Mouse (Mus musculus): ENCODE measurements around the gene Zfp385a. TPM values are rescaled to one million over a fixed set of nuclear protein-coding genes. Genes with fewer than 3 reads are reported as not detected.

Gene Zfp385a
- polyA plus RNA-seq, 1 experiment from 2014 or later: 27.4 TPM

- H3K4me1 ChIP-seq (replicated peaks; ENCODE audit: control insufficient read depth, insufficient read depth, low read length): peaks cover 9% of the 10 kb centered on the region; the same call in 1 of the 2 replicates
- peak overlapping the region; percentile 72 for H3K9ac ChIP-seq (ENCODE audit: low read length)
- H3K4me3 ChIP-seq (ENCODE audit: low read depth, low read length): peak overlapping the region; percentile 71
- no peaks in the 10 kb centered on the region for H3K9me3 ChIP-seq (ENCODE audit: control insufficient read depth, low read length)
- peak overlapping the region; percentile 89 for H3K4me2 ChIP-seq (ENCODE audit: low read depth, low read length, severe bottlenecking)
- H3K27me3 ChIP-seq (ENCODE audit: control insufficient read depth, insufficient read depth, low read length): no peaks in the 10 kb centered on the region
- WGBS: 43% methylated on average over 4 of the region's 4 CpGs
- DNase-seq (ENCODE audit: low spot score) (peak; percentile 47), ATAC-seq (replicated peaks; ENCODE audit: low FRiP score) (no peak)
- no peaks in the 10 kb centered on the region for H3K36me3 ChIP-seq (ENCODE audit: control insufficient read depth, insufficient read depth, low read length)
- no peak overlapping the region for H3K27ac ChIP-seq (ENCODE audit: low read depth, low read length)
Measured at GRCm38 (mm10) chr15:103322396-103322795, 17.5 kb downstream of the Zfp385a start.

GRCm38 (mm10) chr15:103321076-103321475 lies 18.8 kb downstream of the Zfp385a start:
- H3K4me1 ChIP-seq (replicated peaks; ENCODE audit: control insufficient read depth, insufficient read depth, low read length): peaks cover 9% of the 10 kb centered on the region; the same call in 1 of the 2 replicates
- DNase-seq (ENCODE audit: low spot score) (no peak), ATAC-seq (replicated peaks; ENCODE audit: low FRiP score) (no peak)
- no peak overlapping the region for H3K9ac ChIP-seq (ENCODE audit: low read length)
- H3K27ac ChIP-seq (ENCODE audit: low read depth, low read length): no peak overlapping the region
- H3K27me3 ChIP-seq (ENCODE audit: control insufficient read depth, insufficient read depth, low read length): no peaks in the 10 kb centered on the region
- H3K36me3 ChIP-seq (ENCODE audit: control insufficient read depth, insufficient read depth, low read length): peaks cover 3% of the 10 kb centered on the region; the same call in 1 of the 2 replicates
- H3K9me3 ChIP-seq (ENCODE audit: control insufficient read depth, low read length): no peaks in the 10 kb centered on the region
- 80% methylated on average over 1 of the region's 1 CpGs for WGBS
- H3K4me3 ChIP-seq (ENCODE audit: low read depth, low read length): no peak overlapping the region
- H3K4me2 ChIP-seq (ENCODE audit: low read depth, low read length, severe bottlenecking): no peak overlapping the region

- no peak for ATAC-seq (replicated peaks; ENCODE audit: low FRiP score)
- DNase-seq (ENCODE audit: low spot score): no peak
- Histone ChIP-seq H3K27me3 (ENCODE audit: control insufficient read depth, insufficient read depth, low read length) (no peaks in the 10 kb centered on the region), H3K9me3 (ENCODE audit: control insufficient read depth, low read length) (no peaks in the 10 kb centered on the region), H3K4me2 (ENCODE audit: low read depth, low read length, severe bottlenecking) (no peak overlapping the region), H3K4me1 (replicated peaks; ENCODE audit: control insufficient read depth, insufficient read depth, low read length) (peaks cover 7% of the 10 kb centered on the region; the same call in 1 of the 2 replicates), H3K27ac (ENCODE audit: low read depth, low read length) (no peak overlapping the region), H3K4me3 (ENCODE audit: low read depth, low read length) (no peak overlapping the region), H3K36me3 (ENCODE audit: control insufficient read depth, insufficient read depth, low read length) (peaks cover 3% of the 10 kb centered on the region; the same call in 1 of the 2 replicates), H3K9ac (ENCODE audit: low read length) (no peak overlapping the region)
- WGBS: 75% methylated on average over 3 of the region's 3 CpGs
Measured at GRCm38 (mm10) chr15:103318201-103318816, 21.6 kb downstream of the Zfp385a start.

- no peak overlapping the region for H3K4me3 ChIP-seq (ENCODE audit: low read depth, low read length)
- no peak overlapping the region for H3K27ac ChIP-seq (ENCODE audit: low read depth, low read length)
- no peaks in the 10 kb centered on the region for H3K9me3 ChIP-seq (ENCODE audit: control insufficient read depth, low read length)
- no peak overlapping the region for H3K9ac ChIP-seq (ENCODE audit: low read length)
- ATAC-seq (replicated peaks; ENCODE audit: low FRiP score) (no peak), DNase-seq (ENCODE audit: low spot score) (no peak)
- H3K4me2 ChIP-seq (ENCODE audit: low read depth, low read length, severe bottlenecking): no peak overlapping the region
- H3K36me3 ChIP-seq (ENCODE audit: control insufficient read depth, insufficient read depth, low read length): peaks cover 3% of the 10 kb centered on the region; the same call in 1 of the 2 replicates
- peaks cover 7% of the 10 kb centered on the region; the same call in 1 of the 2 replicates for H3K4me1 ChIP-seq (replicated peaks; ENCODE audit: control insufficient read depth, insufficient read depth, low read length)
- H3K27me3 ChIP-seq (ENCODE audit: control insufficient read depth, insufficient read depth, low read length): no peaks in the 10 kb centered on the region
- 90% methylated on average over 8 of the region's 8 CpGs for WGBS
Measured at GRCm38 (mm10) chr15:103317731-103318130, 22.2 kb downstream of the Zfp385a start.

- DNase-seq (ENCODE audit: low spot score) (no peak), ATAC-seq (replicated peaks; ENCODE audit: low FRiP score) (no peak)
- H3K27me3 ChIP-seq (ENCODE audit: control insufficient read depth, insufficient read depth, low read length): no peaks in the 10 kb centered on the region
- peaks cover 3% of the 10 kb centered on the region; the same call in 1 of the 2 replicates for H3K4me1 ChIP-seq (replicated peaks; ENCODE audit: control insufficient read depth, insufficient read depth, low read length)
- no peak overlapping the region for H3K27ac ChIP-seq (ENCODE audit: low read depth, low read length)
- no peaks in the 10 kb centered on the region for H3K9me3 ChIP-seq (ENCODE audit: control insufficient read depth, low read length)
- H3K36me3 ChIP-seq (ENCODE audit: control insufficient read depth, insufficient read depth, low read length): peaks cover 3% of the 10 kb centered on the region; the same call in 1 of the 2 replicates
- no peak overlapping the region for H3K4me3 ChIP-seq (ENCODE audit: low read depth, low read length)
- no peak overlapping the region for H3K4me2 ChIP-seq (ENCODE audit: low read depth, low read length, severe bottlenecking)
- H3K9ac ChIP-seq (ENCODE audit: low read length): no peak overlapping the region
Measured at GRCm38 (mm10) chr15:103317120-103317519, 22.8 kb downstream of the Zfp385a start.

GRCm38 (mm10) chr15:103315979-103316776 lies 23.7 kb downstream of the Zfp385a start:
- no peak overlapping the region for H3K27ac ChIP-seq (ENCODE audit: low read depth, low read length)
- 0 out of 2 replicates have a peak, but pooled peaks cover 3% of the 10 kb centered on the region for H3K4me1 ChIP-seq (replicated peaks; ENCODE audit: control insufficient read depth, insufficient read depth, low read length)
- ATAC-seq (replicated peaks; ENCODE audit: low FRiP score) (no peak), DNase-seq (ENCODE audit: low spot score) (no peak)
- H3K9ac ChIP-seq (ENCODE audit: low read length): no peak overlapping the region
- H3K36me3 ChIP-seq (ENCODE audit: control insufficient read depth, insufficient read depth, low read length): peaks cover 3% of the 10 kb centered on the region; the same call in 1 of the 2 replicates
- H3K4me3 ChIP-seq (ENCODE audit: low read depth, low read length): no peak overlapping the region
- H3K4me2 ChIP-seq (ENCODE audit: low read depth, low read length, severe bottlenecking): no peak overlapping the region
- no peaks in the 10 kb centered on the region for H3K27me3 ChIP-seq (ENCODE audit: control insufficient read depth, insufficient read depth, low read length)
- WGBS: 88% methylated on average over 10 of the region's 10 CpGs
- no peaks in the 10 kb centered on the region for H3K9me3 ChIP-seq (ENCODE audit: control insufficient read depth, low read length)

- H3K27me3 ChIP-seq (ENCODE audit: control insufficient read depth, insufficient read depth, low read length): no peaks in the 10 kb centered on the region
- peak; percentile 91 for DNase-seq (ENCODE audit: low spot score)
- 0 out of 2 replicates have a peak, but pooled peaks cover 3% of the 10 kb centered on the region for H3K4me1 ChIP-seq (replicated peaks; ENCODE audit: control insufficient read depth, insufficient read depth, low read length)
- WGBS: 3% methylated on average over 18 of the region's 18 CpGs
- H3K4me2 ChIP-seq (ENCODE audit: low read depth, low read length, severe bottlenecking): peak overlapping the region; percentile 39
- no peak overlapping the region for H3K27ac ChIP-seq (ENCODE audit: low read depth, low read length)
- no peaks in the 10 kb centered on the region for H3K9me3 ChIP-seq (ENCODE audit: control insufficient read depth, low read length)
- H3K36me3 ChIP-seq (ENCODE audit: control insufficient read depth, insufficient read depth, low read length): peaks cover 3% of the 10 kb centered on the region; the same call in 1 of the 2 replicates
- H3K4me3 ChIP-seq (ENCODE audit: low read depth, low read length): no peak overlapping the region; the same call in 1 of the 2 replicates
- peak; percentile 85 for ATAC-seq (replicated peaks; ENCODE audit: low FRiP score)
- no peak overlapping the region; the same call in 1 of the 2 replicates for H3K9ac ChIP-seq (ENCODE audit: low read length)
Measured at GRCm38 (mm10) chr15:103315011-103315502, 24.8 kb downstream of the Zfp385a start.

- H3K9me3 ChIP-seq (ENCODE audit: control insufficient read depth, low read length): no peaks in the 10 kb centered on the region
- H3K4me1 ChIP-seq (replicated peaks; ENCODE audit: control insufficient read depth, insufficient read depth, low read length): 0 out of 2 replicates have a peak, but pooled peaks cover 3% of the 10 kb centered on the region
- H3K27me3 ChIP-seq (ENCODE audit: control insufficient read depth, insufficient read depth, low read length): peaks cover 2% of the 10 kb centered on the region; the same call in 1 of the 2 replicates
- no peak for DNase-seq (ENCODE audit: low spot score)
- 46% methylated on average over 21 of the region's 22 CpGs for WGBS
- H3K9ac ChIP-seq (ENCODE audit: low read length): peak overlapping the region; percentile 45
- peak; percentile 11; the same call in 1 of the 2 replicates for ATAC-seq (replicated peaks; ENCODE audit: low FRiP score)
- no peak overlapping the region for H3K27ac ChIP-seq (ENCODE audit: low read depth, low read length)
- H3K4me3 ChIP-seq (ENCODE audit: low read depth, low read length): no peak overlapping the region
- peaks cover 3% of the 10 kb centered on the region; the same call in 1 of the 2 replicates for H3K36me3 ChIP-seq (ENCODE audit: control insufficient read depth, insufficient read depth, low read length)
- peak overlapping the region; percentile 39 for H3K4me2 ChIP-seq (ENCODE audit: low read depth, low read length, severe bottlenecking)
Measured at GRCm38 (mm10) chr15:103314181-103314580, 25.7 kb downstream of the Zfp385a start.

Data from forebrain, embryonic 11.5 days (tissue).